Mouse (Mus musculus) liver, postnatal 0 days (tissue): ENCODE measurements around the gene Ccnb2. TPM values are rescaled to one million over a fixed set of nuclear protein-coding genes. Genes with fewer than 3 reads are reported as not detected.

Experiments
- ATAC-seq: fragments of 200-750 bp; cut with Nextera tagmentation; 2 replicates; pipeline ENCODE4 v1.8.0; 2017; ENCODE audit warnings: mild to moderate bottlenecking, moderate library complexity
- DNase-seq: peaks from one replicate; pipeline ENCODE4 v3.0.0-alpha.2; 2016
- H3K27ac ChIP-seq: fragments of 300-500 bp; sonication (generic); 2 replicates; pipeline ENCODE4 v1.5.1; 2014; ENCODE audit warnings: antibody characterized with exemption, moderate library complexity, mild to moderate bottlenecking, low read depth
- H3K27me3 ChIP-seq: fragments of 300-500 bp; sonication (generic); 2 replicates; pipeline ENCODE4 v1.6.1; 2014; ENCODE audit warnings: low read length, control low read depth, mixed read lengths; ENCODE audit not compliant: insufficient read depth
- H3K36me3 ChIP-seq: fragments of 300-500 bp; sonication (generic); replicated peaks from 2 replicates; pipeline ENCODE4 v1.6.1; 2014; ENCODE audit warnings: mild to moderate bottlenecking, control low read depth, low read length, moderate library complexity, mixed read lengths; ENCODE audit not compliant: insufficient read depth
- H3K4me1 ChIP-seq: fragments of 300-500 bp; sonication (generic); 2 replicates; pipeline ENCODE4 v1.6.1; 2014; ENCODE audit warnings: antibody characterized with exemption, mild to moderate bottlenecking, control low read depth; ENCODE audit not compliant: insufficient read depth
- H3K4me2 ChIP-seq: fragments of 300-500 bp; sonication (generic); 2 replicates; pipeline ENCODE4 v1.6.1; 2014; ENCODE audit warnings: low read depth, mild to moderate bottlenecking, low read length, moderate library complexity, mixed read lengths
- H3K4me3 ChIP-seq: fragments of 300-500 bp; sonication (generic); 2 replicates; pipeline ENCODE4 v1.5.1; 2014; ENCODE audit warnings: low read depth, low read length
- H3K9ac ChIP-seq: fragments of 300-500 bp; sonication (generic); replicated peaks from 2 replicates; pipeline ENCODE4 v1.6.1; 2014; ENCODE audit warnings: mild to moderate bottlenecking, moderate library complexity
- H3K9me3 ChIP-seq: fragments of 300-500 bp; sonication (generic); 2 replicates; pipeline ENCODE4 v1.6.1; 2016; ENCODE audit warnings: mild to moderate bottlenecking, control low read depth, low read length, mixed read lengths
- CTCF ChIP-seq: sonication (generic); IDR thresholded peaks from 2 replicates; pipeline ENCODE4 v1.5.1; 2016; ENCODE audit warnings: antibody characterized with exemption, low read depth
- EP300 ChIP-seq: IDR thresholded peaks from 2 replicates; pipeline ENCODE4 v1.6.1; 2016; ENCODE audit warnings: antibody characterized with exemption, low read depth, mild to moderate bottlenecking
- WGBS: fragments of 180-500 bp; shearing (Covaris S2); extraction: QIAGEN DNeasy Blood & Tissue Kit; methylation state at CpG from one replicate; pipeline ENCODE4 v1.1.7; 2014; ENCODE audit not compliant: insufficient replicate concordance; 5-methylcytosine and 5-hydroxymethylcytosine counted together
- polyA plus RNA-seq: library from polyadenylated mRNA; unstranded; fragments of >200 nt; fragmentation: Nextera tagmentation; extraction: Ambion mirVana; gene quantifications from 2 replicates; pipeline ENCODE4 v1.2.1, GENCODE M21; 2015

Ccnb2 gene
- polyA plus RNA-seq, 1 experiment from 2014 or later = 122 TPM

- no peak for ATAC-seq
- H3K4me3 ChIP-seq = no peak overlapping the region
- H3K36me3 ChIP-seq = peaks cover 58% of the 10 kb centered on the region
- no peak overlapping the region for H3K4me2 ChIP-seq
- no peak overlapping the region for H3K27ac ChIP-seq
- H3K4me1 ChIP-seq = peaks cover 4% of the 10 kb centered on the region
- WGBS = 67% methylated on average over 3 of the region's 3 CpGs
- no peaks in the 10 kb centered on the region for H3K27me3 ChIP-seq
- peak; percentile 72 for TF ChIP-seq CTCF
- TF ChIP-seq EP300 = no peak
- no peaks in the 10 kb centered on the region for H3K9me3 ChIP-seq
- H3K9ac ChIP-seq = no peak overlapping the region
- DNase-seq = no peak
Observed at GRCm38 (mm10) chr9:70416412-70416811, 4.9 kb downstream of the Ccnb2 start.

DNA sequence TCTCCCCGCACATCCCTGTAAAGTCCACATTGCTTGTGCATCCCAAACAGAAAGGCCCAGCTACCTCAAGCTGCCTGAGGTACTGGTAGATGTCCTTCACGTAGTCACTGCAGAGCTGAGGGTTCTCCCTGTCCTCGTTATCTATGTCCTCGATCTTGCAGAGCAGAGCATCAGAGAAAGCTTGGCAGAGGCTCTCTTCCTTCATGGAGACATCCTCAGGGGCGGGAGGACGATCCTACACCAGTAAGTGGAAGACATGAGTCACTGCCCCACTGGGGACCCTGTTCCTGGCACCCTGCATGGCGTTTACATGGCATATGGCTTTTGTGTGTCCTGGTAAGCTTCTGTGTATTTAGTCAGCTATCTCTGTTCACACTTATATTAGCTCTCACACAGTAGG, 8.3 kb downstream of the Ccnb2 start:
- H3K9me3 ChIP-seq = no peaks in the 10 kb centered on the region
- H3K9ac ChIP-seq = no peak overlapping the region
- WGBS = 92% methylated on average over 7 of the region's 7 CpGs
- ATAC-seq = no peak
- no peak overlapping the region for H3K4me2 ChIP-seq
- no peak for TF ChIP-seq CTCF
- TF ChIP-seq EP300 = no peak
- H3K36me3 ChIP-seq = peaks cover 79% of the 10 kb centered on the region
- no peak overlapping the region for H3K4me3 ChIP-seq
- H3K27me3 ChIP-seq = no peaks in the 10 kb centered on the region
- no peaks in the 10 kb centered on the region for H3K4me1 ChIP-seq
- H3K27ac ChIP-seq = no peak overlapping the region
- DNase-seq = no peak

- no peak overlapping the region for H3K4me2 ChIP-seq
- no peak overlapping the region for H3K9ac ChIP-seq
- H3K27ac ChIP-seq = no peak overlapping the region
- peaks cover 82% of the 10 kb centered on the region for H3K36me3 ChIP-seq
- 85% methylated on average over 11 of the region's 11 CpGs for WGBS
- no peak for ATAC-seq
- no peaks in the 10 kb centered on the region for H3K4me1 ChIP-seq
- H3K9me3 ChIP-seq = no peaks in the 10 kb centered on the region
- no peaks in the 10 kb centered on the region for H3K27me3 ChIP-seq
- no peak for DNase-seq
- TF ChIP-seq EP300 = no peak
- no peak for TF ChIP-seq CTCF
- no peak overlapping the region for H3K4me3 ChIP-seq
Observed at GRCm38 (mm10) chr9:70410668-70411067, 10.7 kb downstream of the Ccnb2 start.

- Histone ChIP-seq H3K4me1 (no peaks in the 10 kb centered on the region), H3K4me3 (no peak overlapping the region), H3K9ac (no peak overlapping the region), H3K27me3 (no peaks in the 10 kb centered on the region), H3K9me3 (no peaks in the 10 kb centered on the region), H3K27ac (no peak overlapping the region), H3K36me3 (peaks cover 77% of the 10 kb centered on the region), H3K4me2 (no peak overlapping the region)
- no peak for ATAC-seq
- DNase-seq = no peak
- 96% methylated on average over 8 of the region's 8 CpGs for WGBS
- TF ChIP-seq CTCF = no peak
- TF ChIP-seq EP300 = no peak
Observed at GRCm38 (mm10) chr9:70409743-70410142, 11.6 kb downstream of the Ccnb2 start.

DNA sequence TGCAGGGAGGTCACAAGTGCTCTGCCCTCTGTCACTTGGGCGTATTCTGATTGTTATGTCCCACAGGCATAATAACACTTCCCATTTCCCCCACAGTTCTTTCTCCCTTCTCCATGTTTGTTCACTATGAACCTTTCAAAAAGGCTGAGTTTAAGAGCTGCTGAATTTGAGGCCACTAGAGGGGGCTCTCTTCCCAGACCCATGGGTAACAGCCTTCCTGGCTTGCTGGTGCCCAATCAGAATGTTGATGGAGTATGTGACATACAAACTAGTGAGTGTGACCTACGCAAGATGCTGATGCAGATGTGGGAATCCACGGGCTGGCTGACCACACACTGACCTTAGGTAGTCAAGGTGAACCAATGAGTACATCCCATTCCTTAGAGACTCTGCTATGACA, 12.6 kb downstream of the Ccnb2 start:
- DNase-seq = no peak
- Histone ChIP-seq H3K27ac (no peak overlapping the region), H3K4me3 (no peak overlapping the region), H3K4me1 (no peaks in the 10 kb centered on the region), H3K9ac (no peak overlapping the region), H3K9me3 (no peaks in the 10 kb centered on the region), H3K27me3 (no peaks in the 10 kb centered on the region), H3K36me3 (peaks cover 69% of the 10 kb centered on the region), H3K4me2 (no peak overlapping the region)
- peak; percentile 66 for TF ChIP-seq CTCF
- TF ChIP-seq EP300 = no peak
- WGBS = 93% methylated on average over 3 of the region's 3 CpGs
- ATAC-seq = no peak

- Histone ChIP-seq H3K9me3 (no peaks in the 10 kb centered on the region), H3K9ac (no peak overlapping the region), H3K4me3 (no peak overlapping the region), H3K27ac (no peak overlapping the region), H3K4me1 (no peaks in the 10 kb centered on the region), H3K27me3 (no peaks in the 10 kb centered on the region), H3K4me2 (no peak overlapping the region), H3K36me3 (peaks cover 47% of the 10 kb centered on the region)
- DNase-seq (no peak), ATAC-seq (no peak)
- 86% methylated on average over 3 of the region's 3 CpGs for WGBS
- no peak for TF ChIP-seq EP300
- no peak for TF ChIP-seq CTCF
Observed at GRCm38 (mm10) chr9:70406596-70406995, 14.8 kb downstream of the Ccnb2 start.
